Mouse (Mus musculus) urinary bladder, postnatal 14 days (tissue): ENCODE measurements around the gene Dbt.

Experiments
- DNase-seq: peaks from one replicate; pipeline ENCODE4 v3.0.0; 2021; ENCODE audit warnings: low spot score

The Dbt gene

GRCm38 (mm10) chr3:116512904-116513716 is at the start of gene Dbt:
Gene Dbt (plus strand): TSS chr3:116513070.
- peak; percentile 88 for DNase-seq

- no peak for DNase-seq
These were observed 48.6 kb upstream of the Dbt start for GRCm38 (mm10) chr3:116464318-116464717.

- DNase-seq: no peak
These were observed 47.2 kb upstream of the Dbt start for GRCm38 (mm10) chr3:116465709-116466108.

- DNase-seq: no peak
These were observed 38.3 kb upstream of the Dbt start for GRCm38 (mm10) chr3:116474602-116475001.

GRCm38 (mm10) chr3:116476686-116477298 is 36.1 kb upstream of the Dbt start:
- DNase-seq: no peak

- DNase-seq: no peak
These were observed 35.5 kb upstream of the Dbt start for GRCm38 (mm10) chr3:116477351-116477750.

- no peak for DNase-seq
These were observed 32.8 kb upstream of the Dbt start for GRCm38 (mm10) chr3:116480119-116480518.

- DNase-seq: no peak
These were observed 31.9 kb upstream of the Dbt start for GRCm38 (mm10) chr3:116480937-116481336.

- no peak for DNase-seq
These were observed 30.1 kb upstream of the Dbt start for GRCm38 (mm10) chr3:116482724-116483123.

- no peak for DNase-seq
These were observed 29.6 kb upstream of the Dbt start for GRCm38 (mm10) chr3:116483271-116483670.

GRCm38 (mm10) chr3:116490920-116491319 is 21.9 kb upstream of the Dbt start:
- DNase-seq: no peak

GRCm38 (mm10) chr3:116491923-116492454 is 20.9 kb upstream of the Dbt start:
- no peak for DNase-seq

- no peak for DNase-seq
These were observed 19.2 kb upstream of the Dbt start for GRCm38 (mm10) chr3:116493658-116494057.

- no peak for DNase-seq
These were observed 17.2 kb upstream of the Dbt start for GRCm38 (mm10) chr3:116495671-116496070.

GRCm38 (mm10) chr3:116507772-116508351 is 5.0 kb upstream of the Dbt start, which contains the start of gene Rtca:
Gene Rtca (minus strand): TSS chr3:116508208.
- peak; percentile 98 for DNase-seq

GRCm38 (mm10) chr3:116512151-116512903 is 543 bp upstream of the Dbt start:
- DNase-seq: peak; percentile 18

GRCm38 (mm10) chr3:116520141-116520761 is 7.4 kb downstream of the Dbt start:
- DNase-seq: no peak

GRCm38 (mm10) chr3:116529741-116530140 is 16.9 kb downstream of the Dbt start:
- no peak for DNase-seq

- DNase-seq: no peak
These were observed 18.0 kb downstream of the Dbt start for GRCm38 (mm10) chr3:116530826-116531225.

- DNase-seq: no peak
These were observed 23.7 kb downstream of the Dbt start for GRCm38 (mm10) chr3:116536428-116537199.

- no peak for DNase-seq
These were observed 24.3 kb downstream of the Dbt start for GRCm38 (mm10) chr3:116537200-116537573.
